Mouse (Mus musculus) liver (tissue): ENCODE results near the gene Rps6kb2.
"Not testable (repeated sequence)": the region's sequence is repeated elsewhere in the genome, so short reads cannot be mapped to it uniquely, and the experiment has no call there.

Experiments used
- DNase-seq: peaks from one replicate; pipeline ENCODE4 v3.0.0-alpha.2; 2020; ENCODE audit warnings: mixed read lengths

Rps6kb2 gene

GRCm38 (mm10) chr19:4135963-4136345, 27.2 kb downstream of the Rps6kb2 start:
- not testable (repeated sequence) for DNase-seq

DNA sequence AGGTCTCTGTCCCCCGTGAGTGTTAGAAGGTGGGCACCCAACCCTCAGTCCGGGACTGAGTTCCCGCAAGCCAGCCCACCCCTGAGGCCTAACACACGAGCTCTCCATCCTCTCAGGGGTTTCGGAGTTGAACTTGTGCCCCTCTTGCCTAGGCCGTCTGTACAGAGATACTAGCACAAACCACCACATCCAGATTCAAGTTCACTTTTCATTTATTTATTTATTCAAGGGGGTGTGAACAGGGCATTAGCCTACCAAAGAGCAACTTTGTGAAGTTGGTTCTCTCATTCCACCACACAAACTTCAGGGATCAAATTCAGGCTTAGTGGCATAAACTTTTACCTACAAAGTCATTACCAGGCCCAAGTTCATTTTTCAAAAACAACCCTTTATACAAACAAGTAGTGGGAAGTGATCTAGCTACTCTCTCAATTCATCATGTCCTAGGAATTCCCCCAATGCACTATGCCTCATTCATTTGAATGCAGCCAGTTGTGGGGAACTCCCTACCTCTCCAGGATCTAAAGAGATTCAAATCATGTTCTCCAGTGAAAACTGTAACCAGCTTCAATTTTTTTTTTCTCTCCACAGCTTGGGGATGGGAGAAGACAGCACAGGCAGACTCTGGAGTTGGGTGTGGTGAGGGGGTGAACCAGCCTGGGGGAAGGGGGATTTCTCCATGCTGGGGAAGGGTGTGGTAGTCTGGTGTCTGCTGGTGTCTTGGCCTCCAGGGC, 27.8 kb downstream of the Rps6kb2 start:
- DNase-seq, result not testable (repeated sequence)

DNA sequence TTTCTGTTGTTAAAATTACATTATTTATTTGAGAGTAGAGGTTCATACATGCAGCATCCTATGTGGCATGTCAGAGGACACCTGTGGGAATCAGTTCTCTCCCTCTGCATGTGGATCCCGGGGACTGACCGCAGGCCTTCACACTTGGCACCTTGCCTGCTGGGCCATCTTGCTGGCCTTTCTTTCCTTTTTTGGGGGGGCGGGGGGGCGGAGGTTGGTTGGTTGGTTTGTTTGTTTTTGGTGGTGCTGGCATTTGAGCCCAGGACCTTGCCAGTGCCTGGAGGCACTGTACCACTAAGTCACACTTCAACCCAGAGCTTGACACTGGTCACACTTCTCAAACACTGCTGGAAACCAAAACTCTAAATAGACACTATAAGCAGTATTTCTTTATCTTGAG, 28.8 kb downstream of the Rps6kb2 start:
- DNase-seq, result no peak

DNA sequence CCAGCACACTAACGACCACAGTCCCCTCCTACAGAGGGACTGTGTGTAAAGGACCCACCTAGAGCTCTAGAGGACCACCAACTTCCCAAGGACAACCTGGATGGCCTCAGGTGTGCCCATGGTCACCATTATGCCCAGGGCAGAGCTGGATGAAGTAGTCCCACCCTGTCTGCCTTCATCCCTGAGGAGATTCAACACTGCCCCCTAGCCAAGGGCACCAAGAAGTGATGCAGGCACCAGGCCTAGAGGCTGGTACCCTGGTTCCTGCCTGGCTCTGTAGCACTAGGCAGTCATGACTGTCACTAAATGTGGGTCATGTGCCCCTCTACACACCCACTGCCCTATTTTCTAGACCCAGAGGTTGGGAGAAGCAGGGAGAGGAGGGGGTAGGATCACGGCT, 31.4 kb downstream of the Rps6kb2 start:
- peak; percentile 63 for DNase-seq

DNA sequence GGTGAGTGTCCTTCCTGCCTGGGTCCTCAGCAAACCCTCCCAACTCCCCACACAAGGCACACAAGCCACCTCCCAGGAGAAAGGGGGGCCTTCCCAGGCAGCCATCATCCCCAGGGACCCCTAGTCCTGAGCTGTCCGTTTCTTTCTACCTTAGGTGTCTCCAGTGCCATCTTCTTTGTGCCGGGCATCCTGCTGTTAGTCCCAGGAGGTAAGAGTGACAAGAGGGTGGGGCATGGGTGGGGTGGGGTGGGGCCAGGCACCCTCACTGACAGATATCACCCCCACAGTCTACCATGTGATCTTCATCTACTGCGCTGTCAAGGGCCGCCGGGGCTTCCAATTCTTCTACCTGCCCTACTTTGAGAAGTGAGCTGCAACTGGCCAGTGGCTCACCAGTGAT, 32.1 kb downstream of the Rps6kb2 start:
- peak; percentile 83 for DNase-seq

DNA sequence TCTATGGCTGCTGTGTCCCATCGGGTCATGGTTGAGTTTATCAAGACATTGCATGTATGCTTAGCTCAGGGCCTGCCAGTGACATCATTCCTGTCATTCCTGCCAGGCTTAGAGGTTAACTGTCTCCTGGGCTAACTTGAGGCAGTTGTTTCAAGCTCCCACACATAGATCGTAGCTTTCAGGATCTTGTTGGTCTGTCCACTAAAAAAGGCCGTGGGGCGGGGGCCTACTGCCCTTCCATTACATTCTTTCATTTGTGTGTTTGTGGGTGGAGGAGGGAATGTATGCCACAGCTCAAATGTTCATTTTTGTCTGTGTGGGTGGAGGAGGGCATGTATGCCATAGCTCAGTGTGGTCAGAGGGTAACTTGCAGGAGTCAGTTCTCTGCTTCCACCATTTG, 33.0 kb downstream of the Rps6kb2 start:
- DNase-seq, result no peak

DNA sequence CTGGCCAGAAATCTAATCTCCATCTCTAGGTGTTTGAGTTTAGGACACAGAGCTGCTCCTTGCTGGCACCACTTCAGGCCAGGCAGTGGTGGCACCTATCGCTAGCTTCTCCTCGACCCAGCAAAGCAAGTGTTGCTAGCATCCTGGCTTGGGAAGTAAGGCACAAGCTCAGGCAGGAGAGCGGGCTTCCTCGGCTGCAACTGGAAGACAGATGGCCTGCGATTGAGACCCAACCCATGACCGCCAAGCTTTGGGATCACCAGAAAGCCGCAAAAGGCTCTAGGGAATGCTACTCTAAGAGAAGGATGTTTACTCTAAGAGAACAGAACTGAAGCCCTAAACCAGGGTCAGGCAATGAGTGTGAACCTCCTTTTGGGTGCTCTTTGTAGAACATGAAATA, 33.7 kb downstream of the Rps6kb2 start:
- no peak for DNase-seq

DNA sequence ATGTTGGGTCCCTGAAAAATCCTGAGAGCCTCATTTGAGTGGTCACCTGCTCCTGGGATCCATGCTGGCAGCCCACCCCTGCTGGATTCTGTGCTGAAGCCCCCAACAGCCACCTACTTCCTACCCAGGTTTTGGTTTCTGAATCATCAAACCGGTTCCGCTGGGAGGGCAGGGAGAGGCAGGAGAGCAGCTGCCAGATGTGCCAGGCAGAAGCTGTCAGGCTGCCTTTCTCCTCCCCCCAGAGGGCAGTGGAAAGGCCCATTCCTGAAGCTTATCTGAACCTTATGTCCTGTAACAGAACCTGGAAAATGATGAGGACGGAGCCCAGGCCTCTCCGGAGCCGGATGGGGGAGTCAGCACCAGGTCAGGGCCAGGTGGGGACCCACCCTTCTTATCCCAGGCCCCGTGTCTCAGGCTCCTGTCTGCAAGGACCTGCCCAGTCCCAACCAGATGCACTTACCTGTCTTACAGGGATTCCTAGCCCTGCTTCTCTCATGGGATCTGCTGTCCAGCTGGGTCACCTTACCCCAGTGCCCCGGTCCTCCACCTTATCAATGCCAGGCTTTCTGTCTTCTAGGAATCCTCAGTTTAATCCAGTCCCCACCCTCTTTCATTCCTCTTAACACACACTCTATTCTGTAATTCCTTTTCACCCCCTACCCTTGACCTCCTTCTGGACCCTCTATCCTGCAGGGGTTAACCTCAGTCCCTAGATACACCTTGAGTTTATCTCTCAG, 36.2 kb downstream of the Rps6kb2 start:
- DNase-seq, result peak; percentile 46

GRCm38 (mm10) chr19:4125741-4126696, 37.1 kb downstream of the Rps6kb2 start, which contains the start of gene Aip:
Gene Aip, minus strand, starts transcription at chr19:4125858.
- peak; percentile 100 for DNase-seq

DNA sequence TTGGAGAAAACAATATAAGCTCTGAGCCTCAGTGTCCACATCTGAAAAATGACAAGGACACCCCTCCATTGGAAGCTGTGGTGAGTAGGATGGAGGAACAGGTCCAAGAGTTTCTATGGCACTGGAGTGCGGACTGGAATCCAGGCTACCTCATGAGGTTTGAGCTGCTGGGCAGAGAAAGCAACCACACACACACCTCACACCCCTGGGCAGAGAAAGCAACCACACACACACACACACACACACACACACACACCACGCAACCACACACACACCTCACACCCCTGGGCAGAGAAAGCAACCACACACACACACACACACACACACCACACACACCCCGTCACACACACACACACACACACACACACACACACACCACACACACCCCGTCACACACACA, 37.9 kb downstream of the Rps6kb2 start:
- not testable (repeated sequence) for DNase-seq

- DNase-seq, result no peak
These were observed 38.7 kb downstream of the Rps6kb2 start for GRCm38 (mm10) chr19:4124432-4124831.

DNA sequence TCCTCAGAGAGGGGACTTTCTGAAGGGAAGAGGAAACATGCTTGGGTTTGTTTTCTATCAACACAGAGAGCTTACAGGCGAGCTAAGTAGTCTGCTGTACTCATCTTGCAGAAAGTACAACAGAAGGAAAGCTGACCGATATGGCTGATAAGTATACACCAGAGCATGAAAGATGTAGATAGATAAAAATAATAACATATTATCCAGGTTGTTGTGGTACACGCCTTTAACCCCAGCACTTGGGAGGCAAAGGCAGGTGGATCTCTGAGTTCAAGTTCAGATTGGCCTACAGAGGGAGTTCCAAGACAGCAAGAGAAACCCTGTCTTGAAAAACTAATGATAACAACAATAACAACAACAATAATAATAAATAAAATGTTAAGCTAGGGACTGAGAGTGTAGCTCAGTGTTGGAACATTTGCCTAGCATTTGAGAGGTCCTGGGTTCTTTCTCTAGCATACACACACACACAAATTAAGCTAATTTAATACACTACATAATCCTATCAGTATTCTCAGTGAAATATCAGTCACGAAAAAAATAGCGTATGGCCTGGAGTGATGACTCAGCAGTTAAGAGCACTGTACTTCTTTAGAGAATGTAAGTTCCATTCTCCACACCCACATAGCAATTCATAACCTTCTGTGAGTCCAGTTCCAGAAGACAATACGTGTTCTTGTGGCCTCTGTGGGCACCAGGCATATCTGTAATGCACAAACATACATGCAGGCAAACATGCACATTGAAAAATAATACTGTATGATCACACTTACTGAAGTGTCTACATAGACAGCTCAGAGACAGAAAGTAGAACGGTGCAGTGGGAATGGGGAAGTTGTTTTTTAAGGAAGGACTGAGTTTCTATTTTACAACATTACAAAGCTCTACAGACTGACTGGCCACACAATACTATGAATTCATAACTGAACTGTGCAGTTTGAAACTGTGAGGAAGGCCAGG, 40.5 kb downstream of the Rps6kb2 start:
- DNase-seq, result no peak

GRCm38 (mm10) chr19:4121896-4122295, 41.3 kb downstream of the Rps6kb2 start:
- DNase-seq, result not testable (repeated sequence)

DNA sequence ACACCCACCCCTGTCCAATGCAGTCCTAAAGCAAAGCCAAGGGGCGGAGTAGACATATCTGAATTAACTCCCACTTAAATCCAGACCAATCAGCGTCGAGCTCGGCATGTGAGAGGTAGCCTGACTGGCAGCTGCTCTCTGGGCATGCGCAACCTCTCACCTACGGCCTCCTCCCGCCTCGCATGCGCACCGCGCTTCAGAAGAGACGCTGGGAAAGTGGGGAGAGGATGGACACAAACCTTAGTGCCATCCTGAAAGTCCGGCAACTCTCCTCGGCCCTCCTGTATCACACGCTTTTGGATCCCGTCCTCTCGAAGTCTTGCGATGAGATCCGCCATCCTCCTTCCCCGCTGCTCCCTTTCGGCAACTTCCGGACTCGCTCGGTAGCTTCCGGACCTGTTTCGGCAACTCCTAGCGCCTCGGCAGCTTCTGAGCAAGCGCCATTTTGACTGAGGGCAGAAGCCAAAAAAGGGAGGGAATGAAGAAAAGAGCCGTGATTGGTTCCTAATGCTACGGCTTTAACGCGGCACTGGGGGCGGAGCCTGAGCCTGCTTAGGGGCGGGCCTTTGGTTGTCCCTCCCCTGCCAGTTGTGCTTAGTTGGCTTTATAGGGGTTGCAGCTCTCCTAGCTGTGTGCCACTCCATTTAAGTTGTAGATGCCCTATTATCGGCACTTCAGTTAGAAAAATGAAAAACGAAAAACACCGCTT, 41.9 kb downstream of the Rps6kb2 start:
- peak; percentile 98 for DNase-seq

DNA sequence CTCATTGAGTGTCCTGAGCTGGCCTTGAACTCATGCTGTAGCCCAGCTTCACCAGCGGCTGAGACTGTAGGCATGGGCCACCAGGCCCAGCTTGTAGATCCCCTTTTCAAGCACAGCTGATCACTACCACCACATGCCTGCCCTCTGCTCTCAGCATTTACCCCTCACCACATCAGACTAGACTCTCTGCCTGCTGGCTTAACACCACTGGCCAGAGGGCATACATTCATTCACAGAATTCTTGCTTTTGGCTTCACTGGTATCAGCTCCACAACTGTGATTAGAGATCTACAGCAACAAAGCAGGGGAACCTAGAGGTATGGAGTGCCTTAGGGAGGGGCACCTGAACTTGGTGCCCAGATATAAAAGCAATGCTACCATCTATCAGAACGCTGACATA, 42.7 kb downstream of the Rps6kb2 start:
- no peak for DNase-seq

- DNase-seq, result no peak
These were observed 43.3 kb downstream of the Rps6kb2 start for GRCm38 (mm10) chr19:4119716-4120487.

- DNase-seq, result no peak
These were observed 44.8 kb downstream of the Rps6kb2 start for GRCm38 (mm10) chr19:4118350-4118749.

GRCm38 (mm10) chr19:4117006-4117405, 46.1 kb downstream of the Rps6kb2 start:
- no peak for DNase-seq

DNA sequence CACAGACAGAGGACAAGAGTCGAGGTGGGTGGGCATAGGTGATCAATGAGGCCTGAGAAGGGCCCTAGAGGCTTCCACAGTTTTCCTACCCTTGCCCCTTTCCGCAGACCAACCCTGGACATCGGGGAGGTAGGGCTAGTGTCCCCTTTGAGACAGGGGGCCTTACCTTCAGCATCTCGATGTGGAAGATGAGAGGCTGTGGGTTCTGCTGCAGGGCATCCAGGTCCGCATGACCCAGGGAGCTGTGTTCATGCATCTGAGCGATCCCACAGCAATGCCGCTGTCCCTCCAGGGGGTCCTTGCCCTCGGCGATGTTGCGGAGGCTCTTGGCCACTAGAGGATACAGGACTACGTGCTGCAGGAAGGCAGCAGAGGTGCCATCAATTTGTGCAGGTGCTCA, 47.3 kb downstream of the Rps6kb2 start:
- no peak for DNase-seq

GRCm38 (mm10) chr19:4115144-4115543, 48.0 kb downstream of the Rps6kb2 start:
- DNase-seq, result no peak
